Mouse (Mus musculus) ovary, postnatal 36 days (tissue): Measurements from ENCODE around the gene Wdr6.

Experiments used
- DNase-seq: peaks from one replicate; pipeline ENCODE4 v3.0.0; 2022; ENCODE audit warnings: low spot score, mixed read lengths

Wdr6 gene

DNA sequence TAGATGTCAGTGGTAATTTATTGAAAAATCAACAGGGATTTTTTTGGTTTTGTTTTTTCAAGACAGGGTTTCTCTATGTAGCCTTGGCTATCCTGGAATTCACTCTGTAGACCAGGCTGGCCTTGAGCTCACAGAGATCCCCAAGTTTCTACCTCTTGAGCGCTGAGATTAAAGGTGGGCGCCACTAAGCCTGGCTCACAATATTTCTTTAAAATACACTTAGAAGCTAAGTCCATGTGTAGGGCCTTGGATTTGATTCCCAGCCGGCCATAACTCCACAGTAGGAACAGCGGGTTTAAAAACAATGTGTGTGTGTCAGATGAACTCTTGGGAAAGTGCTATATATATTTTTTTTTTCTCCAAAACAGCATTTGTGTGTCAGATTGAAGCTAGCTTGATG is 55.2 kb downstream of the Wdr6 start:
- no peak for DNase-seq
